Mouse (Mus musculus): ENCODE measurements around the gene G430095P16Rik. TPM values are rescaled to one million over a fixed set of nuclear protein-coding genes. Genes with fewer than 3 reads are reported as not detected.

G430095P16Rik gene
- polyA plus RNA-seq, 1 experiment from 2014 or later: 3.8 TPM

DNA sequence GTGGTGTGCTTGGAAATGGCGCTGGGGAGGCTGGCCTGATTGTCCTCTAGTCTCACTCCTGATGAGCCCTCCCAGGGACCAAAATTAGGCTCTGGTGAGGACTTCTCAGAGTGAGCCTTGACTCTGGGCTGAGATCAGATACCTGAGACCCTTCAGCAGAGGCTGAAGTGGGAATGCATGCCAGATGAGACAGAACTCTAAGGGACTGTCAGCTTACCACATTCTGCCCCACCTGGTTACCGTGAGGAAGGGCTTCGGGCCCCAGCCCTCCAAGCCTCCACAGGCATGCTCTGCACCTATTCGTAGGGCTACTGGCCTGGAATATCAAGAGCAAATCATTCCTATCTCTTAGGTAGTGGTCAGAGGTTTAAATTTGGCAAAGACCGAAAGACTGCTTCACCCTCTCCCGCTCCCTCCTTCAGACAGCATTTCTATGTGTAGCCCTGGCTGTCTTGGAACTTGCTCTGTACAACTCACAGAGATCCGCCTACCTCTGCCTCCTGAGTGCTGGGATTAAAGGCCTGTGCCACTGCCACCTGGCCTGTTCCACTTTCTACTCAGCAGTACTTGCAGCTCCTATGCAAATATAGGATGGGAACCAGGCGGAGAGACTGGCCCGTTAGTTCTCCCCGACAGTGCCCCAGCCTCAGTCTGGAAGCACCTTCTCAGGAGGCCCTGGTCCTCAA is 16.1 kb downstream of the G430095P16Rik start:
- H3K4me2 ChIP-seq: peak overlapping the region; percentile 50
- no peak for ATAC-seq
- no peak overlapping the region for H3K4me3 ChIP-seq
- H3K9me3 ChIP-seq (replicated peaks): no peaks in the 10 kb centered on the region
- H3K27ac ChIP-seq: peak overlapping the region; percentile 74
- 34% methylated on average over 10 of the region's 10 CpGs for WGBS
- peaks cover 47% of the 10 kb centered on the region for H3K27me3 ChIP-seq
- peaks cover 100% of the 10 kb centered on the region for H3K4me1 ChIP-seq
- H3K9ac ChIP-seq: peak overlapping the region; percentile 53
- peaks cover 9% of the 10 kb centered on the region for H3K36me3 ChIP-seq (ENCODE audit: poor library complexity, severe bottlenecking)

DNA sequence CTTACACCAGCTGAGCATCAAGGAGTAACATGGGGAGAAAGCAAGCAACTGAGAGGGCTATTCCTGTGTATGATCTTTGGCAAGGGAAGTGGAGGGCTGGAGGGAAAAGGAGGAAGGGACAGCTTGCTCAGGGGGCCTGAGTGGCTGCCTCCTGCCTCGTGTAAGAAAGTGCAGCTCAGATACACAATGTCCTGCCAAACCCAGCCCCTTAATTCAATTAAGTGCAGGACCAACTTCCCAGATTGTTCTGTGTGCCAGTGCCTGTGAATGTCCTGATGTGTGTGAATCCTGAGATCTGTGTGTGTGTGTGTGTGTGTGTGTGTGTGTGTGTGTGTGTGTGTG is 16.6 kb downstream of the G430095P16Rik start:
- H3K4me1 ChIP-seq: peaks cover 100% of the 10 kb centered on the region
- H3K9me3 ChIP-seq (replicated peaks): no peaks in the 10 kb centered on the region
- H3K4me2 ChIP-seq: peak overlapping the region; percentile 50; the same call in 1 of the 2 replicates
- peak overlapping the region; percentile 74; the same call in 1 of the 2 replicates for H3K27ac ChIP-seq
- H3K27me3 ChIP-seq: peaks cover 47% of the 10 kb centered on the region
- no peak for ATAC-seq
- H3K36me3 ChIP-seq (ENCODE audit: poor library complexity, severe bottlenecking): peaks cover 9% of the 10 kb centered on the region
- WGBS: 5% methylated on average over 1 of the region's 1 CpGs
- peak overlapping the region; percentile 53 for H3K9ac ChIP-seq
- no peak overlapping the region for H3K4me3 ChIP-seq

DNA sequence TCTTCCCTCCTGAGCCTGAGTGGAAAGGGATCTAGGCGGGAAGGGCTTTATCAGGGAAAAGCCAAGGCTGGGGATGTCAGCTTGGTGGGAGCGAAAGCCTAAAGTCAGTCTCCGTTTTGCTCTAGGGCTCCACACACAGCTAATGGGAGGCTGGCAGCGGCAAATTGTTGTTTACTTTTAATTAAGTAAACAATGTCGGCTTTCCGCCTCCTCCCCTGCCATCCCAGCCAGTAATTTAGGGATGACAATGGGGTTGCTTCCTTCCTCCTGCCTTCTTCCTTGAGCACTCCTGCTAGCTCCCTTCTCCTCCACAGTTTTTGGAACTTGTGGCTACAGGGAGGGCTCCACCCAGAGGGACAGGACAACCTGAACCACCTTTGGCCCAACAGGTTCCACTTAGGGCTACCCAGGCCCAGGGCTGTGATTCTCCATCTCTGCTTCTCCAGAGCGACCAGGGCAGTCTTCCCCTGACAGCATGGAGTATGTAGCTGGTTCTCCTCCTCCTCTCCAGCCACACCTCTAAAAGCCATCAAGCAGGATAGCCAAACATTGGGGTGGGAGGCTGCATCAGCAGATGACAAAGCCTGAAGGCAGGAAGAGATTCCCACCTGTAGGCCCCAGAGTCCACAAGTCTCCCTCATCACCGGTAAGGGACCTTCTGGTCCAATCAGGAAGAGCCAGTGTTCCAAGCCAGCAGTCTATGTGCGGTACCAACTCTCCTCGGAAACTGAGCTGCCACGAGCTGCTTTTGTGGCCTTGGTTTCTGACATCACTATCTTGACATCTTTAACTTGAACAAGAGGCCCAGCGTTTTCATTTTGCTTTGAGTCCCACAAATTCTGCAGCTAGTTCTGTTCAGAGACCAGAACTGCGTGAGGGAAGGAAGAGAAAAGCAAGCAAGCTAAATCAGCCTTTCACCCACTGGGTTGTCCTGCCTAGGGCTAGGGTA is 18.4 kb downstream of the G430095P16Rik start:
- peaks cover 56% of the 10 kb centered on the region for H3K27me3 ChIP-seq
- peaks cover 100% of the 10 kb centered on the region for H3K4me1 ChIP-seq
- WGBS: 28% methylated on average over 13 of the region's 13 CpGs
- 0 out of 2 replicates have a peak overlapping the region, but pooled peaks have one; percentile 48 for H3K4me2 ChIP-seq
- no peaks in the 10 kb centered on the region for H3K9me3 ChIP-seq (replicated peaks)
- H3K27ac ChIP-seq: peak overlapping the region; percentile 85
- ATAC-seq: no peak
- 0 out of 2 replicates have a peak overlapping the region, but pooled peaks have one; percentile 61 for H3K9ac ChIP-seq
- H3K4me3 ChIP-seq: no peak overlapping the region
- no peaks in the 10 kb centered on the region for H3K36me3 ChIP-seq (ENCODE audit: poor library complexity, severe bottlenecking)

DNA sequence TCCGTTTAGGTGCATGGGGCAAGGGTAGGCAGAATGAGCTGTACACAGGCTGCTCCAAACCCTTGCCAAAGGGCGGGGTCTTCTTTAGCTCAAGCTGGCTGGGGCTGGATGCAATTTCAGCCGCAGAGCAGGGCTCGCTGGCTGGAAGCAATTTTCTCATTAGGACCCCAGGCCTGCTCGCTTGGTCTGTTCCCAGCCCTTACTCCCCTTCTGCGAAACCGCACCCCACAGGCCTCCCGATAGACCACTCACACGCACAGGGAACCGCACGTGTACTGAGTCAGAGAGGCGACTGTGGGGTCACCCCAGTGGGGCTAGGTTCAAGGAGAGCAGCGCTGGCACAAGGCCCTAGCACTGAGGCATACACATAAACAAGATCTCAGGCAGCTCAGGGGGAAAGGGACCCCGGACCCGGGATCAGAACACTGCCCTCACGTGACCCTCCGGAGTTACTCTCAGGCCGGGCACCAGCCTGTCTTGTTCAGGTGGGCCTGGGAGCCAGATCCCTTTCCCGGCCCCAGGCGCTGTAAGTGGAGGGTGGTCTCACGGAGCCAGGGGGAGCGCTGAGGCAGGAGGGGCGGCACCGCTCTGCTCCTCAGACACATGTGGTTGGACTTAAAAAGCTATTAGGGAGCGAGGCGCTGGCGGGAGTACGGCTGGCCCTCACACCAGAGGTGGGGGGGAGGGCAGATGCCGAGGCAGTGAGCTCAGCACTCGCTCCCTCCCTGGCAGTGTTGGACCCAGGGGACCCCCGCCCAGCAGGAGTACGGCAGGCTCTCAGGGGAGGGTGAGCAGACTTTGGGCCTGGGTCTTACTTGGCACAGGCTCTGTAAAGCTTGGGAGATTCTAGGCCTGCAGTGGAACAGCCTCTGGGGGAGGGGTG is 19.6 kb downstream of the G430095P16Rik start:
- H3K36me3 ChIP-seq (ENCODE audit: poor library complexity, severe bottlenecking): no peaks in the 10 kb centered on the region
- WGBS: 5% methylated on average over 32 of the region's 32 CpGs
- peak overlapping the region; percentile 85 for H3K27ac ChIP-seq
- peak overlapping the region; percentile 48 for H3K4me2 ChIP-seq
- ATAC-seq: peak; percentile 56
- H3K9me3 ChIP-seq (replicated peaks): no peaks in the 10 kb centered on the region
- H3K9ac ChIP-seq: peak overlapping the region; percentile 61
- H3K4me3 ChIP-seq: peak overlapping the region; percentile 7; the same call in 1 of the 2 replicates
- peaks cover 59% of the 10 kb centered on the region for H3K27me3 ChIP-seq
- H3K4me1 ChIP-seq: peaks cover 100% of the 10 kb centered on the region

DNA sequence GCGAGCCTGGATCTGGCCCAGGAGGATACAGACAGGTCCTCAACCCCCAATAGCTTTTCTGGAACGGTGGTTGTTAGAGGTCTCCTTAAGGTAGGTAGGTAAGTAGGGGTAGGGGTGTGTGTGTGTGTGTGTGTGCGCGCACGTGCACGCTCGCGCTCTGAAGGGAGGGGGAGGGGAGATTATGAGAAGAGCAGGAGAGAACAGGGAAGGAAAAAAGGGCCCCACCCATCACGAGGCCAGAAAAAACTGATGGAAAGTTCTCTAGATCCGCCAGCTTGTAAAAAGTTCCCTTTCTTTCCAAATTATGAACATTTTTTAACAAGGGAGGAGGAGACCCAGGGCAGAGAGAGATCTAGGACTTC is 20.2 kb downstream of the G430095P16Rik start:
- H3K4me2 ChIP-seq: peak overlapping the region; percentile 48
- H3K4me3 ChIP-seq: 0 out of 2 replicates have a peak overlapping the region, but pooled peaks have one; percentile 7
- peak overlapping the region; percentile 85 for H3K27ac ChIP-seq
- WGBS: 10% methylated on average over 10 of the region's 10 CpGs
- no peaks in the 10 kb centered on the region for H3K36me3 ChIP-seq (ENCODE audit: poor library complexity, severe bottlenecking)
- peak; percentile 23; the same call in 1 of the 2 replicates for ATAC-seq
- no peaks in the 10 kb centered on the region for H3K9me3 ChIP-seq (replicated peaks)
- H3K4me1 ChIP-seq: peaks cover 96% of the 10 kb centered on the region
- H3K9ac ChIP-seq: peak overlapping the region; percentile 61
- H3K27me3 ChIP-seq: peaks cover 63% of the 10 kb centered on the region

DNA sequence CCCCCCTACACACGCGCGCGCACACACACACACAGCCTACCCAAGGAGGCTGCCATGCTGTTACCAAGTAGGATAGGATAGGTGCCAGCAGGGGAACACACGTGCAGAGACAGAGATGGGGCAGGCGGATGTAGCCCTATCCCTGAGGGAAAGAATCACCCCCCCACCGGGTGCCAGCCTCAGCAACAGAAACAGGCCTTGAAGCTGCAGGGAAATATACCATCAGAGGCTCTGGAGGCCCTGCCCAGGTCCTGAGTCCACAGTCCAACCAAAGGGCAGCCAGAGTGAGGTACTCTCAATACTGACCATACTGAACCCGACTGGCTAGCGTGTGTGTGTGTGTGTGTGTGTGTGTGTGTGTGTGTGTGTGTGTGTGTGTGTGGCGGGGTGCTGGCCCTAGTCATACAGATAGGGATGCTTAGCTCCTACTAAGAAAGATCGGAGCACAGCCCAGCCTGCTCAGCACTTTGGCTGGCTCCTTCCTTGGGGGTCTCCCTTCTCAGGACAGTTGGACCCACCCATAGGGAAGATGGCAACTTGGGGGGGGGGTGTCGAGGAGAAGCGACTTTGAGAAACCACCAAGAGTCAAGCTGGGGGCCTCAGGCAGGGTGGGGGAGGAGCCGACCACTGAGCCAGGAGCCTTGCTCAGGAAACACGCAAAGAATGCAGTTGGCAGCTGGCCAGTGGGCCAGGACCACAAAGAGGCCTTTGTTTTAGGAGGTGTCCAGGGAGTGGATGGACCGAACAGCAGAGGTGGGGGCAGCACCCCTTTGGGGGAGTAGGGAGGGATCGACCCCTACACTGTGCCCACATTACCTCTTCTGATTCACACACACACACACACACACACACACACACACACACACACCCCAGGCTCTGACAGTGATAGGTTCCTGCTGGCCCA is 21.0 kb downstream of the G430095P16Rik start:
- Histone ChIP-seq H3K9me3 (replicated peaks) (no peaks in the 10 kb centered on the region), H3K4me1 (peaks cover 90% of the 10 kb centered on the region), H3K27me3 (peaks cover 63% of the 10 kb centered on the region), H3K4me2 (peak overlapping the region; percentile 48), H3K36me3 (ENCODE audit: poor library complexity, severe bottlenecking) (no peaks in the 10 kb centered on the region), H3K9ac (peak overlapping the region; percentile 61), H3K4me3 (no peak overlapping the region), H3K27ac (peak overlapping the region; percentile 85)
- peak; percentile 57 for ATAC-seq
- 4% methylated on average over 14 of the region's 17 CpGs for WGBS

DNA sequence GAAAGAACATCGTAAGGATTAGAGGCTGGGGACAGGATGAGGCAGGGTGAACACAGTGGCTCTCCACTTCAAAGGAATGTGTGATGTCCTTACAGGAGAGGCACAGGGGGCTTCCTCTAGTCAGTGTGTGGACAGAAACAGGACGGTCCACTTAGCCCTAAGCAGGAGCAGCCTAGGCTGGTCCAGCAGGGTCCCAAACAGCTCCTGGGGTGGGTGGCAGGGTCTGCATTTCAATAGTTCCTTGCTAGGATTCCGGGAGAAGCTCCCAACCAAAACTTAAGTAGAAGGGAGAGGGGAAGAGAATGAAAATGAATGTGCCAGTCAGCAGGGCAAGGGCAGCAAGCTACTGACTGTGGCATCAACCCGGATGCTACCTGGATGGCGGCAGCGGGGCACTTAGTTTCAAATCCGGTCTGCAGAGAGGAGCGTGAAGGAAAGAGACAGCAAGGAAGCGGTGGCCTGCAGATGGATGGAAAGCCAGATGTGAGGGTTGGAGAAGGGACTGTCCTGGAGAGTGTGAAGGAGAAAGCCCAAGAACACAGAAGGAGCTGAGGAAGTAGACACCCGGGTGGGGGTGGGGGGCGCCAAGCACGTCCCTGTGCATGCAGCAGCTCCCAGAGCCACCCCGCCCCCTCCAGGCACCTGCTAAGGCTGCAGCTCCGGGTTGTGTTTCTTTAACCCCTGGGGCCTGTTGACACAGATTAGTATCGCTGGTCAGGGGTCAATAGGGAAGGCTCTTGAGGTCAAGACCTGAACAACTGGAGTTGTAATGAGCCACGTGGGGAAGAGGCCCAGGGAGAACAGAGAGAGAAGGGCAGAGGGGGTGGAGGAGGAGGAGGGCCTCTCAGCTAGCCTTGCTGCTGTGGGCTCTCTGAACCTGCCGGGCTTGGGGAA is 22.5 kb downstream of the G430095P16Rik start:
- 6% methylated on average over 17 of the region's 17 CpGs for WGBS
- no peak overlapping the region for H3K4me3 ChIP-seq
- no peaks in the 10 kb centered on the region for H3K36me3 ChIP-seq (ENCODE audit: poor library complexity, severe bottlenecking)
- ATAC-seq: no peak
- peaks cover 63% of the 10 kb centered on the region for H3K27me3 ChIP-seq
- H3K9ac ChIP-seq: peak overlapping the region; percentile 61
- peak overlapping the region; percentile 48 for H3K4me2 ChIP-seq
- peak overlapping the region; percentile 85 for H3K27ac ChIP-seq
- no peaks in the 10 kb centered on the region for H3K9me3 ChIP-seq (replicated peaks)
- H3K4me1 ChIP-seq: peaks cover 90% of the 10 kb centered on the region

DNA sequence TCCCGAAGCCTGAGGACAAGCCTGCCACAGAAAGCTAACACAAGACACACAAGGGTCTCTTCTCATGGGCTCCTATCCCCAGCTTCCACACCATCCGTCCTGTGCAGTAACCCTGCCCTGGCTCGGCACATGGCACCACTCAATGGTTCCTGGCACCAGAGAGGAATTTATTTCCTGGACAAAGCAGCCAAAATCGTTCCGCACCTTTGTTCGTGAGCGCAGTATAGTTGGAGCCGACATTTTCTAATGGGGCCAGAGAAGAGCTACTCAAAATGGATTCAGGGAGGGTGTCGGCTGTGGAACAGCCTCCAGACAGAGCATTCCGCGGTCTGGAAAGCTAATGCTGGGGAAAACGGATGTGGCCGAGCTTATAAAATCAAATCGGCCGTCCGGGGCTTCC is 26.7 kb downstream of the G430095P16Rik start:
- Histone ChIP-seq H3K9ac (peak overlapping the region; percentile 48; the same call in 1 of the 2 replicates), H3K4me3 (no peak overlapping the region), H3K27me3 (peaks cover 61% of the 10 kb centered on the region), H3K27ac (peak overlapping the region; percentile 62), H3K4me1 (peaks cover 80% of the 10 kb centered on the region), H3K4me2 (peak overlapping the region; percentile 21; the same call in 1 of the 2 replicates), H3K9me3 (replicated peaks) (no peaks in the 10 kb centered on the region), H3K36me3 (ENCODE audit: poor library complexity, severe bottlenecking) (peaks cover 22% of the 10 kb centered on the region; the same call in 1 of the 2 replicates)
- no peak for ATAC-seq
- WGBS: 55% methylated on average over 16 of the region's 16 CpGs

DNA sequence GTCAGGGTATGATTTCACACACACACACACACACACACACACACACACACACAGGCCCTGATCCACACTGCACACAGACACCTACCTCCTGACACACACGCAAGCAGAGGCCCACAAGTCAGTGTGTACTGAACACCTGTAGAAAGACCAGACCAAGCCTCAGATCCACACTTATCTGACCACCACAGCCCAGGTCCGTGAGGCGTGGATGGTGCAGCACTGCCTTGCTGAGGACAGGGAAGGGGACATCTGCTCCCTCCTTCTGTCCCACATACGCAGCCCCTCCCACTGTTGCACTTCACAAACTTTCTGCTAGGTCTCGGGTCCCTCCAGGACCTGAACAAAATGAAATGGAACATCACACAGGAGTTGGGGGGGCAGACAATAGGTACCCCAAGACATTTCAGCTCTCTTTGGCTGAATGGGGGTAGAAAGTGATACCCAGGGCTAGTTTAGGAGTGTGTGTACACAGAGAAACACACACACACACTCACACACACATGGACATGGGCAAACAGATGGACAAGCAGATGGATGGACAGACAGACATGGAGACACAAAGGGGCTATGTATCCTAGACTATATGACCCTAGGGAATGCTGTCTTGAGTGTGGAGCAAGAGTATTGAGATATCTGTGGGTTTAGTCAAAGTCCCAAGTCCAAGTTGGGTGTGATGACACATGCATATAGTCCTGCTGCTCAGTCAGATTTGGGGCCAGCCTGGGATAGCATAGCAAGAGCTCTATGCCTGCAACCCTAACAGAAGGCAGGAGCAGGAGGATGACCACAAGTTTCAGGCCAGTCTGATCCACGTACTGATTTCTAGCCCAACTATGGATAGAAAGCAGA is 30.2 kb downstream of the G430095P16Rik start:
- Histone ChIP-seq H3K27ac (no peak overlapping the region), H3K9me3 (replicated peaks) (no peaks in the 10 kb centered on the region), H3K4me1 (peaks cover 52% of the 10 kb centered on the region), H3K36me3 (ENCODE audit: poor library complexity, severe bottlenecking) (peaks cover 43% of the 10 kb centered on the region), H3K4me3 (no peak overlapping the region), H3K9ac (no peak overlapping the region), H3K4me2 (no peak overlapping the region), H3K27me3 (peaks cover 41% of the 10 kb centered on the region)
- WGBS: 76% methylated on average over 6 of the region's 6 CpGs
- no peak for ATAC-seq

All from forebrain, embryonic 13.5 days (tissue).